Mouse (Mus musculus) erythroid progenitor cell, adult 5-6 weeks (primary cell): ENCODE results near the gene Chd4. TPM values are rescaled to one million over a fixed set of nuclear protein-coding genes. Genes with fewer than 3 reads are reported as not detected.
"Not testable (repeated sequence)": the region's sequence is repeated elsewhere in the genome, so short reads cannot be mapped to it uniquely, and the experiment has no call there.

Experiments
- ATAC-seq: replicated peaks from 2 replicates; pipeline ENCODE4 v1.8.0; 2016; ENCODE audit warnings: moderate number of reproducible peaks, mild to moderate bottlenecking, moderate TSS enrichment, inconsistent platforms; ENCODE audit not compliant: poor library complexity, low FRiP score, severe bottlenecking
- total RNA-seq, 2 experiments: library from RNA; stranded (forward) in 1 of 2; stranded (reverse) in 1 of 2; fragments of 150-400 nt in 1 of 2; fragments of 186-747, 209-891 nt in 1 of 2; gene quantifications; 2 replicates each; pipeline versions ENCODE4 v1.2.3 to v1.2.4; 2015 to 2017; ENCODE audit warnings: low replicate concordance in 2 of 2

Gene Chd4
- total RNA-seq, 2 experiments from 2014 or later = 49.0 to 220 TPM

- no peak for ATAC-seq
These were observed 59.5 kb downstream of the Chd4 start for GRCm38 (mm10) chr6:125155262-125155661.

GRCm38 (mm10) chr6:125156491-125156890, 60.7 kb downstream of the Chd4 start:
- no peak for ATAC-seq

- no peak for ATAC-seq
These were observed 61.3 kb downstream of the Chd4 start for GRCm38 (mm10) chr6:125156903-125157614.

- no peak for ATAC-seq
These were observed 63.2 kb downstream of the Chd4 start for GRCm38 (mm10) chr6:125158944-125159492.

- no peak for ATAC-seq
These were observed 64.2 kb downstream of the Chd4 start for GRCm38 (mm10) chr6:125159773-125160557.

- no peak for ATAC-seq
These were observed 64.7 kb downstream of the Chd4 start for GRCm38 (mm10) chr6:125160558-125160853.

GRCm38 (mm10) chr6:125160854-125161760, 65.3 kb downstream of the Chd4 start:
- no peak for ATAC-seq

GRCm38 (mm10) chr6:125161971-125162370, 66.2 kb downstream of the Chd4 start:
- not testable (repeated sequence) for ATAC-seq

- not testable (repeated sequence) for ATAC-seq
These were observed 67.0 kb downstream of the Chd4 start for GRCm38 (mm10) chr6:125162615-125163305.

GRCm38 (mm10) chr6:125163801-125164657, 68.2 kb downstream of the Chd4 start:
- 0 out of 2 replicates have a peak, but pooled peaks have one; percentile 4 for ATAC-seq

- peak; percentile 39 for ATAC-seq
These were observed 69.0 kb downstream of the Chd4 start for GRCm38 (mm10) chr6:125164672-125165327.

- ATAC-seq = peak; percentile 78
These were observed 69.6 kb downstream of the Chd4 start for GRCm38 (mm10) chr6:125165328-125165891.

GRCm38 (mm10) chr6:125166051-125166751, 70.4 kb downstream of the Chd4 start, which contains the start of gene Gapdh:
Gene Gapdh (minus strand): TSS chr6:125166467.
- ATAC-seq = no peak

- no peak for ATAC-seq
These were observed 71.3 kb downstream of the Chd4 start for GRCm38 (mm10) chr6:125166861-125167650.

GRCm38 (mm10) chr6:125168086-125168485, 72.3 kb downstream of the Chd4 start:
- no peak for ATAC-seq

GRCm38 (mm10) chr6:125170194-125170593, 74.4 kb downstream of the Chd4 start:
- no peak for ATAC-seq
